Mouse (Mus musculus) inflammation-experienced regulatory T-cells, adult 6 months (primary cell): ENCODE results near the gene Ip6k1. TPM values are rescaled to one million over a fixed set of nuclear protein-coding genes. Genes with fewer than 3 reads are reported as not detected.

Experiments
- ATAC-seq: one replicate; pipeline ENCODE4 v1.8.0; 2017
- polyA plus RNA-seq, 3 experiments: library from polyadenylated mRNA; unstranded; fragments of 100-300 nt; shearing (Covaris generic); gene quantifications; one replicate each; pipeline ENCODE4 v1.2.1; 2017

Gene Ip6k1
- polyA plus RNA-seq, 3 experiments from 2014 or later, result 20.8 to 95.9 (median 58.2) TPM

- ATAC-seq, result no peak
Measured at GRCm38 (mm10) chr9:108062142-108062541, 59.8 kb downstream of the Ip6k1 start.

- no peak for ATAC-seq
Measured at GRCm38 (mm10) chr9:108063361-108063760, 61.1 kb downstream of the Ip6k1 start.

GRCm38 (mm10) chr9:108065491-108066011 lies 63.2 kb downstream of the Ip6k1 start:
- no peak for ATAC-seq

- ATAC-seq, result no peak
Measured at GRCm38 (mm10) chr9:108067199-108067598, 64.9 kb downstream of the Ip6k1 start.

GRCm38 (mm10) chr9:108067900-108068299 lies 65.6 kb downstream of the Ip6k1 start:
- peak; percentile 48 for ATAC-seq

GRCm38 (mm10) chr9:108069007-108069406 lies 66.7 kb downstream of the Ip6k1 start:
- no peak for ATAC-seq

GRCm38 (mm10) chr9:108069529-108069928 lies 67.2 kb downstream of the Ip6k1 start:
- ATAC-seq, result no peak

- ATAC-seq, result no peak
Measured at GRCm38 (mm10) chr9:108071801-108072200, 69.5 kb downstream of the Ip6k1 start.

GRCm38 (mm10) chr9:108072481-108072924 lies 70.2 kb downstream of the Ip6k1 start:
- ATAC-seq, result no peak

GRCm38 (mm10) chr9:108073141-108073930 lies 71.0 kb downstream of the Ip6k1 start:
- ATAC-seq, result no peak

GRCm38 (mm10) chr9:108080168-108080567 lies 77.9 kb downstream of the Ip6k1 start, which contains the start of gene Mst1:
Gene Mst1, plus strand, starts transcription at chr9:108080436.
- no peak for ATAC-seq

- ATAC-seq, result no peak
Measured at GRCm38 (mm10) chr9:108082549-108082948, 80.2 kb downstream of the Ip6k1 start.

GRCm38 (mm10) chr9:108082988-108083431 lies 80.7 kb downstream of the Ip6k1 start, which contains the start of gene Rnf123:
Gene Rnf123, minus strand, starts transcription at chr9:108083346.
- ATAC-seq, result peak; percentile 66

- ATAC-seq, result no peak
Measured at GRCm38 (mm10) chr9:108083561-108083960, 81.3 kb downstream of the Ip6k1 start.

GRCm38 (mm10) chr9:108085261-108085660 lies 83.0 kb downstream of the Ip6k1 start:
- ATAC-seq, result no peak

GRCm38 (mm10) chr9:108090611-108091120 lies 88.4 kb downstream of the Ip6k1 start:
- no peak for ATAC-seq

- ATAC-seq, result no peak
Measured at GRCm38 (mm10) chr9:108093586-108093985, 91.3 kb downstream of the Ip6k1 start.

GRCm38 (mm10) chr9:108094184-108094941 lies 92.1 kb downstream of the Ip6k1 start, which contains the start of gene Apeh:
Gene Apeh, minus strand, starts transcription at chr9:108094606.
- peak; percentile 95 for ATAC-seq

- ATAC-seq, result no peak
Measured at GRCm38 (mm10) chr9:108094998-108095411, 92.7 kb downstream of the Ip6k1 start.

GRCm38 (mm10) chr9:108095518-108095917 lies 93.2 kb downstream of the Ip6k1 start:
- peak; percentile 23 for ATAC-seq

GRCm38 (mm10) chr9:108095949-108096712 lies 93.8 kb downstream of the Ip6k1 start:
- ATAC-seq, result no peak
